Mouse (Mus musculus) stomach, postnatal 0 days (tissue): ENCODE data around the gene Tcf12.

Source experiments
- CTCF ChIP-seq: IDR thresholded peaks from 2 replicates; pipeline ENCODE4 v1.5.1; 2016; ENCODE audit warnings: antibody characterized with exemption, low read depth, mild to moderate bottlenecking, moderate library complexity
- EP300 ChIP-seq: optimal IDR thresholded peaks from 2 replicates; pipeline ENCODE3; 2016; ENCODE audit warnings: antibody characterized with exemption

GRCm38 (mm10) chr9:71816121-71816520, 295.6 kb downstream of the Tcf12 start:
- TF ChIP-seq EP300, result no peak
- no peak for TF ChIP-seq CTCF
